Mouse (Mus musculus): ENCODE measurements at regions not wholly inside any gene's neighbourhood (a gene's known extent, or its start where the extent isn't known, plus 50 kb on each side); places are given as distances from the start of the nearest gene placed in this dataset.

DNA sequence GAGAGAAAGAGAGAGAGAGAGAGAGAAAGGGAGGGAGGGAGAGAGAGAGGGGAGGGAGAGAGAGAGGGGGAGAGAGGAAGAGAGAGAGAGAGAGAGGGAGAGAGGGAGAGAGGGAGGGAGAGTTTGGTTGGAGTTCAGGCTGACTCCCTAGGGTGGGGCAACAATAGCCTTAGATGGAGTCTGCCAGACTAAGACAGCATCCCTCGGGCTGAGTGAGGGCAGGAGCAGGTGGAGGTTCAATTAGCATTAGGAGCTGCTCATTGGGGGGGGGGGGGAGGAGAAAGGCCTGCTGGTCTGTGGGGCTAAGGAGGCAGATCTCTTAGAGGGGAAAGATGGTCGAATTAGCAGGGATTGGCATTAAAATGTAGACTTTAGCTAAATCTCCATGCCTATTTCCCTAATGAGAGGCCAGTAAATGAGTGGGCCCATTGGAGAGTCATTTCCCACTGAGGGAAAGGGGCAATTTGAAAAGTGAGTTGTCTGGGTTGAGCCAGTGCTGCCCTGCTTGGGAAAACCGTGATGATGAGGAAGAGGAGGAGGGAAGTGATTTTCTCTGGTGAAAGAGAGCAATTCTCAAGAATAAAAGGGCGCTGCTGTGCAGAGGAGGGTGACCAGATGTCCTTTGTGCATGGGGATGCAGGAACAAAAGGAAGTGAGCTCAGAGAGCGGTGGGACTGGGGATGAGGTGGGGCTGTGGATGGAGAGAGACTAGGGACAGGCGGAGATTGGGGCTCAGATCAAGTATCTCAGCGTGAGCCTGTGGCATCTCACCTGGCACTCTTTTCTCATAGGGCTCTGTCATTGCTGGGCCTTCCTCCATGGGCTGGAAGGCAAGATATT, 218.0 kb downstream of the Med10 start:
- Histone ChIP-seq H3K4me1 (no peaks in the 10 kb centered on the region), H3K4me2 (no peak overlapping the region), H3K36me3 (no peaks in the 10 kb centered on the region), H3K9me3 (replicated peaks) (no peaks in the 10 kb centered on the region), H3K9ac (no peak overlapping the region), H3K27me3 (replicated peaks) (no peaks in the 10 kb centered on the region), H3K27ac (no peak overlapping the region), H3K4me3 (no peak overlapping the region)
- 29% methylated on average over 7 of the region's 7 CpGs for WGBS (ENCODE audit: insufficient replicate concordance)
- ATAC-seq, result no peak

DNA sequence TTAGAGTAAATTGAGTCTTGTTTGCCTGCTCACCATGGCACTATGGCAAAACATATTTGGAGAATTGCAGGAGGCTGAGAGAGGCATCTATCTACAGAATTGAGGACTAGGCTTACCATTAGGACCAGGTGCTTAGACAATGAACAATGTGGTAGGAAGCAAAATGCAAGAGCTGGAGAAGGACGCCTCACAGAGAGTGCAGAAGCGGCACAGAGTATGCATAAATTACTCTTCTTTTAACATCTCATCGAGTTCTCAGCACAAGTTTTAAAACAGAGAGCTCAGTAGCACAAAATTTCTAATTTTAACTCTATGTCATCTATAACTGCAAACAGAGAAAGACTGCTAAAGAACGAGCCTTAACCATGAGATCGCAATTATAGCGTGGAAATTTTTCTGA, 231.1 kb downstream of the Med10 start:
- H3K9me3 ChIP-seq (replicated peaks), result no peaks in the 10 kb centered on the region
- 66% methylated on average over 6 of the region's 6 CpGs for WGBS (ENCODE audit: insufficient replicate concordance)
- H3K27ac ChIP-seq, result no peak overlapping the region
- H3K4me3 ChIP-seq, result no peak overlapping the region
- no peaks in the 10 kb centered on the region for H3K36me3 ChIP-seq
- no peaks in the 10 kb centered on the region for H3K4me1 ChIP-seq
- H3K4me2 ChIP-seq, result no peak overlapping the region
- ATAC-seq, result no peak
- H3K9ac ChIP-seq, result no peak overlapping the region
- H3K27me3 ChIP-seq (replicated peaks), result no peaks in the 10 kb centered on the region

DNA sequence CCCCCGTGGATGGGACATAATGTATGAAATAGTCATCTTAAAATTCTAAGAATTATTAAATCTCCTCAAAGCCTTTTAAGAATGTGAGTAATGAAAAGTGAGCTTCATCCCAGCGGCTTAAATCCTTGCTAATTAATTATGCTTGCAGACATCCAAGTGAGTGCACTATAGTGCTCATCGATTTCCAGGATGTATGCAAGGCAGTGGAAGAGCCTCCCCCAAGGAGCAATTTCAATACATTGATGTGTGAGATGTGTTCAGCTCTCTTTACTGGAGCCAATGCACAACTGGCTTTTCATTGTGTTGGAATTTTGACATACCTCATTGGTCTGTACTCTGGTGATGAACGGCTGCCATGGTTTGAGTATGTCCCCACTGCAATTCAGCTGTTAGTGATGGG, 231.6 kb downstream of the Med10 start:
- H3K4me2 ChIP-seq, result no peak overlapping the region
- H3K4me3 ChIP-seq, result no peak overlapping the region
- WGBS (ENCODE audit: insufficient replicate concordance), result 70% methylated on average over 4 of the region's 4 CpGs

DNA sequence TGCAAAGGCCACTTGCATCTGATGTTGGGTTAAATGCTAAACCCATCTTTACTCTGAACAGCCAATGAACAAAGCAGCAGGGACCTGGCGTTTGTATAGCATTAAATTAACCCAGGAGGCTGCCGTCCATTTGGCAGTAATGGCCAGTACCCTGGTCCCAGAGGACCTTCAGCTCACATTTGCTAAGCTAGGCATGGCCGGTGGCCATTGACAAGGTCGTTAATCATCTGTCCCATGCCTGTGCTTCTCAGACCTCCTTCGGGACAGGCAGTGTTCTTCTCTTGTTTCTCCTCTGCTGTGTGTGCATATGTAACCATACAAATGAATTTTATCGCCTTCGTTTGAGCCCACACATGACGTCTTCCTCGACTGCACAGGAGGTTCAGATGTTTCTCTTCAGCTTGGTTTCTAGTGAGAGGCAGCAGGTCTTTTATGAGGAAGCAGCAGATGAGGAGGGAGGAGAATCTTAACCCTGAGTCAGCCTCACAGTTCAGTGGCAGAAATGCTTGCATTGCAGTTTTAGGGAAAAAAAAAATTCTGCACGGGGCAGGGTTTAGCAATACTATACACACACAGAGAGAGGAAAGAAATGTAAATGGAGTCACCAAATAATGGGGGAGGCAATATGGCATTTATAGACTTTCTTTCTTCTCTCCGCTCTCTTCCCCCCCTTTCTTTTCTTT, 235.9 kb downstream of the Med10 start:
- Histone ChIP-seq H3K4me3 (no peak overlapping the region), H3K9ac (no peak overlapping the region), H3K36me3 (no peaks in the 10 kb centered on the region), H3K4me1 (no peaks in the 10 kb centered on the region), H3K9me3 (replicated peaks) (no peaks in the 10 kb centered on the region), H3K4me2 (no peak overlapping the region), H3K27me3 (replicated peaks) (no peaks in the 10 kb centered on the region), H3K27ac (no peak overlapping the region)
- no peak for ATAC-seq
- 58% methylated on average over 11 of the region's 11 CpGs for WGBS (ENCODE audit: insufficient replicate concordance)

More for the DNA sequence above, 231.6 kb downstream of the Med10 start:
- Histone ChIP-seq H3K9ac (no peak overlapping the region), H3K27me3 (replicated peaks) (no peaks in the 10 kb centered on the region), H3K9me3 (replicated peaks) (no peaks in the 10 kb centered on the region), H3K27ac (no peak overlapping the region), H3K36me3 (no peaks in the 10 kb centered on the region), H3K4me1 (no peaks in the 10 kb centered on the region)
- no peak for ATAC-seq

DNA sequence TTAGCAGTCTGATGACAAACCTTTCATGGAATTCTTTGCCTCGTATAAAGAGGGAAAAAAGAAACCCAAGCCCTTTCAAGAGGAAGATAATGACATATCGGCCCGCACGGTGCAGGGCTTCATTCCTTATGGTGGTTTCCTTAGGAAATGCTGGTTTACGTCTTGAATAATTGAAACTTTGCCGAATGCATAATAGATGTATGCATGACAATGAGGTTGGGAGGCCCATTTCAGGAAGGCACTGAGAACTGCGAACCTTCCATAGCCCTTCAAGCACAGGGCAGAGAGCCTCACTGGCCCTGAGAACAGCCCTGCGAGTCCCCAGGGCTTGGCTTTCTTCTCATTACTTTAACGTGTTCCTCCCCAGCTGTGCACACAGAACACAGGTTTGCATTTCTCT, 255.7 kb downstream of the Med10 start:
- ATAC-seq, result no peak

DNA sequence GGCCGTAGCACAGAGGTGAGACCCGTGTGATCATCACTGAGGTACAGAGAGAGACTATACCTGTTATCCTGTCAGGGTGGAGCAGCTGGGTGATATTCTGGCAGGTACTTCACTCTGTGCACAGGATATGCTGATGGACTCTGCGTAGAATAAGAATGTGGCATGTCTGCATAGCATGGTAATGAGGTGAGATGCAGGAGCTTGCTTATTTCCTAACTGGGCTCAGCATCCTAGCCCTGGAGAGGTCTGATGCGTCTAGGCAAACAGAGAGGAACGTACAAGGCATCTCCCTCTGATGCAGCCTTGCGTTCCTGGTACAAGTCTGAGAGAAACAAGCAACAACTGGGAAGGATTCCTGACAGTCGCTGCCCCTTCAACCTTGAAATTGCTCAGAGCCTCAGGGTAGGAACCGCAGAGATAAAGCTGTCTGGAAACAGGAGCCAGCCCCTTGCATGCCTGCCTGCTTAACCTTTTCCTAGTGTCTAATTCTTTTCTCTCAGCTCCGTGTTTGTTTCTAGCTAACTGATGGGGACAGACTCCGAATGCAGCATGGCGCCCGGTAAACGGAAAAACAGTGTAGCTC, 259.3 kb downstream of the Med10 start:
- H3K27me3 ChIP-seq (replicated peaks), result no peaks in the 10 kb centered on the region
- no peaks in the 10 kb centered on the region for H3K9me3 ChIP-seq (replicated peaks)
- no peaks in the 10 kb centered on the region for H3K36me3 ChIP-seq
- no peak overlapping the region for H3K9ac ChIP-seq
- H3K4me2 ChIP-seq, result no peak overlapping the region
- WGBS (ENCODE audit: insufficient replicate concordance), result 67% methylated on average over 13 of the region's 13 CpGs
- no peak for ATAC-seq
- no peaks in the 10 kb centered on the region for H3K4me1 ChIP-seq
- no peak overlapping the region for H3K4me3 ChIP-seq
- H3K27ac ChIP-seq, result no peak overlapping the region

More for the DNA sequence above, 255.7 kb downstream of the Med10 start:
- no peak overlapping the region for H3K4me3 ChIP-seq
- H3K4me1 ChIP-seq, result no peaks in the 10 kb centered on the region
- WGBS (ENCODE audit: insufficient replicate concordance), result 66% methylated on average over 9 of the region's 9 CpGs
- H3K27me3 ChIP-seq (replicated peaks), result no peaks in the 10 kb centered on the region
- H3K27ac ChIP-seq, result no peak overlapping the region
- no peak overlapping the region for H3K9ac ChIP-seq
- no peak overlapping the region for H3K4me2 ChIP-seq
- H3K9me3 ChIP-seq (replicated peaks), result no peaks in the 10 kb centered on the region
- H3K36me3 ChIP-seq, result no peaks in the 10 kb centered on the region

DNA sequence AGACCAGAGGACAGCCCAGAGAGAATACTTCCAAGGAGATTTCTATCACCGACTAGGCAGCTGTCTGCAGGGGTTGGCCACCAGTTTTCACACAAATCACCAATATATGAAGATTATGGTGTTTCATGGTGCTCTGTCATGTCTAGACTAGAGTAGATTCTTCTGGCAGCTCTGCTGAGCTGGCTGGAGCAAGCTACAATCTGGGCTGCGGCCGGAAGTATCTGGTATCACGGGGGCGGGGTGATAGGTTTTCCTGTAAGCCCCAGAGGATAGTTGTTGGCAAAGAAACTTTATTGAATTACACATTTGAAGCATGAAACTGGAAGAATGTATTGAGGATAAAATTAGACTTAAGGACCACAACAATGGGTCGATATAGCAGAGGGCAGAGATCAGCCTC, 271.5 kb downstream of the Med10 start:
- H3K4me2 ChIP-seq, result no peak overlapping the region
- no peaks in the 10 kb centered on the region for H3K4me1 ChIP-seq
- no peak for ATAC-seq
- 0 out of 2 replicates have a peak, but pooled peaks cover 3% of the 10 kb centered on the region for H3K9me3 ChIP-seq (replicated peaks)
- H3K36me3 ChIP-seq, result no peaks in the 10 kb centered on the region
- H3K4me3 ChIP-seq, result no peak overlapping the region
- no peaks in the 10 kb centered on the region for H3K27me3 ChIP-seq (replicated peaks)
- H3K9ac ChIP-seq, result no peak overlapping the region
- H3K27ac ChIP-seq, result no peak overlapping the region
- 73% methylated on average over 6 of the region's 6 CpGs for WGBS (ENCODE audit: insufficient replicate concordance)

DNA sequence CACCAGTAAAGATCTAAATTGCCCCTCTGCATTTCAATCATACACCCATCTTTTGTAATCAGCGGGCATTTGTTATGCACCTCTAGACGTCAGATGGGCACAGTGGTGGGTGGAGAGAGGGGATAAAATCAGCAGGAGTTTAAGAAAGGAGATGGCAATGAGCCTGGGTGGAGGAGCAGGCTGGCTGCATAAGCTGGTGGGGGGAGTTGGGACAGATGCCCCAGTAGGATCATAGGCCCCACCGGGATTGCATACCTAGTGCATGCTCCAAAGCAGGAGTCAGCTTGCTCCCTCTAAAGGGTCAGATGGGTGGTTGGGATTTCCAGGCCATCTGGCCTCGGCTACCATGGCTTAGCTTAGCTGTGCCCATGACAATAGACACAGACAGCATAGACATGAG, 273.2 kb downstream of the Med10 start:
- no peaks in the 10 kb centered on the region for H3K4me1 ChIP-seq
- H3K36me3 ChIP-seq, result no peaks in the 10 kb centered on the region
- no peak overlapping the region for H3K4me2 ChIP-seq
- H3K9me3 ChIP-seq (replicated peaks), result 0 out of 2 replicates have a peak, but pooled peaks cover 3% of the 10 kb centered on the region
- no peak for ATAC-seq
- H3K27ac ChIP-seq, result no peak overlapping the region
- no peaks in the 10 kb centered on the region for H3K27me3 ChIP-seq (replicated peaks)
- H3K9ac ChIP-seq, result no peak overlapping the region
- WGBS (ENCODE audit: insufficient replicate concordance), result 61% methylated on average over 4 of the region's 4 CpGs
- H3K4me3 ChIP-seq, result no peak overlapping the region

DNA sequence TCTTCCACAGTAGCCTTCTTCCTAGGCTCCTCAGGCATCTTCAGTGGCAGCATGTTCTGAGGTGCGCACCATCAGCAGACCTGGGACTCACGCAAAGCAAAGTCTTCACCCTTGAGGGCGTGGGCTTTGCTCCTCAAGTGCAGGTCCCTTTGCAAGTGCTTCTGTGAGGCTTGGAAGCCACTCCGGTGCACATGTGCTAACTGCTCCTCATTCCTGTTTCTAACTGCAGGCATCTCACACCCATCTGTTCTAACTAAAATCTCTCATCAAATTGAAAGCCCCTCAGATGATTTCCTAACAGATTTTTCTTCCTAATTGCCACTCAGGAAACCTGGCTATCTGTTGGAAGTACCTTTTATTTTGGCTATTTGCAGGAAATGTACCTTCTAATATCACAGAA, 278.9 kb downstream of the Med10 start:
- Histone ChIP-seq H3K4me1 (no peaks in the 10 kb centered on the region), H3K27ac (no peak overlapping the region), H3K27me3 (replicated peaks) (no peaks in the 10 kb centered on the region), H3K36me3 (no peaks in the 10 kb centered on the region), H3K4me2 (no peak overlapping the region), H3K9ac (no peak overlapping the region), H3K4me3 (no peak overlapping the region), H3K9me3 (replicated peaks) (0 out of 2 replicates have a peak, but pooled peaks cover 3% of the 10 kb centered on the region)
- WGBS (ENCODE audit: insufficient replicate concordance), result 64% methylated on average over 4 of the region's 4 CpGs
- ATAC-seq, result no peak

DNA sequence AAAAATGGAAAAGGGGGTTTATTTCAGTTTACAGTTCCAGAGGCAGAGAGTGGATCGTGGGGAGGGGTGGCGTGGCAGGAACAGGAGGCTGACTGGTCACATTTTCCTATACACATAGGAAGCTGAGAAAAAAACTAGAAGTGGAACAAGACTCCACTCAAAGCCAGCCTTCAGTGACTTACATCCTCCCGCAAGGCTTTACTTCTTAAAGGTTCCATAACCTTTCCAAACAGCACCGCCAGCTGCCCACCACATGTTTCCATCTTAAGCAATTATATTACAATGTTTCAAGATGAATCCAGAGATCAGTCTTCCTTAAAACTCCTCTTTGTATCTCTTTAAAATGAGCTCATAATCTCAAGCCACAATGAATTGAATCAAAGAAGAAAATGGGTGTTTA, 290.7 kb downstream of the Med10 start:
- H3K4me2 ChIP-seq, result no peak overlapping the region
- no peaks in the 10 kb centered on the region for H3K4me1 ChIP-seq
- no peaks in the 10 kb centered on the region for H3K36me3 ChIP-seq
- H3K4me3 ChIP-seq, result no peak overlapping the region
- WGBS (ENCODE audit: insufficient replicate concordance), result 58% methylated on average over 4 of the region's 4 CpGs
- ATAC-seq, result no peak
- H3K9me3 ChIP-seq (replicated peaks), result no peaks in the 10 kb centered on the region
- no peak overlapping the region for H3K9ac ChIP-seq
- no peaks in the 10 kb centered on the region for H3K27me3 ChIP-seq (replicated peaks)
- no peak overlapping the region for H3K27ac ChIP-seq

DNA sequence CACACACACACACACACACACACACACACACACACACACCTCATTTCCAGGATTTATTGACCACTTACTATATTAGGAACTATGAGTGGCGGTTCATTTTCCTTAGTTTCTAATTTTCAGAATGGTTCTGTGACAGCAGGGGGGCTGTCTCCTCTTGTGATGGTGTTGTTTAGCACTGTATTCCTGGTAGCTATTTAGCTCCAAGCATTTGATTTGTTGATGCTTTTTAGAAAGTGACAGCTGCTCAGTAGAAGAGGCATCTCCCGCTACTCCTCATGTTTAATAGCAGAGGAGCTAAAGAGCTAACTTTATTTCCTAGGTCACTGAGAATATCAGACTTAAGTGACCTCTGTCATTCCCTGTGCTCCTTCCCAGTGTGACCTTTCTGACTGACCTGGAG, 291.8 kb downstream of the Med10 start:
- no peak for ATAC-seq
- no peak overlapping the region for H3K27ac ChIP-seq
- H3K9ac ChIP-seq, result no peak overlapping the region
- no peak overlapping the region for H3K4me3 ChIP-seq
- no peak overlapping the region for H3K4me2 ChIP-seq
- WGBS (ENCODE audit: insufficient replicate concordance), result 61% methylated on average over 2 of the region's 2 CpGs
- H3K27me3 ChIP-seq (replicated peaks), result no peaks in the 10 kb centered on the region
- no peaks in the 10 kb centered on the region for H3K36me3 ChIP-seq
- H3K4me1 ChIP-seq, result no peaks in the 10 kb centered on the region
- no peaks in the 10 kb centered on the region for H3K9me3 ChIP-seq (replicated peaks)
